Mouse (Mus musculus) midbrain, embryonic 15.5 days (tissue): ENCODE measurements at regions not wholly inside any gene's neighbourhood (a gene's known extent, or its start where the extent isn't known, plus 50 kb on each side); places are given as distances from the start of the nearest gene placed in this dataset.

ENCODE experiments used
- ATAC-seq: fragments of 200-750 bp; cut with Nextera tagmentation; replicated peaks from 2 replicates; pipeline ENCODE4 v1.8.0; 2017; ENCODE audit warnings: moderate TSS enrichment
- H3K27ac ChIP-seq: fragments of 300-500 bp; sonication (generic); 2 replicates; pipeline ENCODE4 v1.5.1; 2015; ENCODE audit warnings: mild to moderate bottlenecking, inconsistent platforms
- H3K27me3 ChIP-seq: fragments of 300-500 bp; sonication (generic); replicated peaks from 2 replicates; pipeline ENCODE4 v1.6.1; 2015; ENCODE audit warnings: inconsistent platforms
- H3K36me3 ChIP-seq: fragments of 300-500 bp; sonication (generic); replicated peaks from 2 replicates; pipeline ENCODE4 v1.6.1; 2015; ENCODE audit warnings: inconsistent platforms
- H3K4me1 ChIP-seq: fragments of 300-500 bp; sonication (generic); 2 replicates; pipeline ENCODE4 v1.6.1; 2015; ENCODE audit warnings: inconsistent platforms
- H3K4me2 ChIP-seq: fragments of 300-500 bp; sonication (generic); 2 replicates; pipeline ENCODE4 v1.6.1; 2015; ENCODE audit warnings: inconsistent platforms, mild to moderate bottlenecking, moderate library complexity
- H3K4me3 ChIP-seq: fragments of 300-500 bp; sonication (generic); 2 replicates; pipeline ENCODE4 v1.5.1; 2015; ENCODE audit warnings: mild to moderate bottlenecking, inconsistent platforms
- H3K9ac ChIP-seq: fragments of 300-500 bp; sonication (generic); 2 replicates; pipeline ENCODE4 v1.6.1; 2015; ENCODE audit warnings: mild to moderate bottlenecking, inconsistent platforms
- H3K9me3 ChIP-seq: fragments of 300-500 bp; sonication (generic); 2 replicates; pipeline ENCODE4 v1.6.1; 2016; ENCODE audit warnings: inconsistent platforms
- WGBS: fragments of 180-500 bp; shearing (Covaris S2); methylation state at CpG from one replicate; pipeline ENCODE4 v1.1.7; 2015; ENCODE audit warnings: mixed read lengths; 5-methylcytosine and 5-hydroxymethylcytosine counted together

GRCm38 (mm10) chr12:12436379-12436778, 174.4 kb downstream of the Fam49a start:
- no peaks in the 10 kb centered on the region for H3K36me3 ChIP-seq
- no peaks in the 10 kb centered on the region for H3K27me3 ChIP-seq
- WGBS: 94% methylated on average over 1 of the region's 1 CpGs
- H3K4me2 ChIP-seq: no peak overlapping the region
- H3K4me3 ChIP-seq: no peak overlapping the region
- no peaks in the 10 kb centered on the region for H3K9me3 ChIP-seq
- no peaks in the 10 kb centered on the region for H3K4me1 ChIP-seq
- H3K9ac ChIP-seq: no peak overlapping the region
- no peak overlapping the region for H3K27ac ChIP-seq
- ATAC-seq: no peak

- Histone ChIP-seq H3K9me3 (no peaks in the 10 kb centered on the region), H3K4me2 (no peak overlapping the region), H3K4me1 (no peaks in the 10 kb centered on the region), H3K27me3 (no peaks in the 10 kb centered on the region), H3K27ac (no peak overlapping the region), H3K4me3 (no peak overlapping the region), H3K9ac (no peak overlapping the region), H3K36me3 (no peaks in the 10 kb centered on the region)
- WGBS: 44% methylated on average over 1 of the region's 1 CpGs
- ATAC-seq: no peak
Observed at GRCm38 (mm10) chr12:12432597-12432996, 170.7 kb downstream of the Fam49a start.
